Mouse (Mus musculus): ENCODE results near the gene Hscb. TPM values are rescaled to one million over a fixed set of nuclear protein-coding genes. Genes with fewer than 3 reads are reported as not detected.
"Not testable (repeated sequence)": the region's sequence is repeated elsewhere in the genome, so short reads cannot be mapped to it uniquely, and the experiment has no call there.

Gene Hscb
- polyA plus RNA-seq (2012; ENCODE audit: insufficient read depth, insufficient read length, low replicate concordance, missing spikeins), result not detected in 2 replicates

DNA sequence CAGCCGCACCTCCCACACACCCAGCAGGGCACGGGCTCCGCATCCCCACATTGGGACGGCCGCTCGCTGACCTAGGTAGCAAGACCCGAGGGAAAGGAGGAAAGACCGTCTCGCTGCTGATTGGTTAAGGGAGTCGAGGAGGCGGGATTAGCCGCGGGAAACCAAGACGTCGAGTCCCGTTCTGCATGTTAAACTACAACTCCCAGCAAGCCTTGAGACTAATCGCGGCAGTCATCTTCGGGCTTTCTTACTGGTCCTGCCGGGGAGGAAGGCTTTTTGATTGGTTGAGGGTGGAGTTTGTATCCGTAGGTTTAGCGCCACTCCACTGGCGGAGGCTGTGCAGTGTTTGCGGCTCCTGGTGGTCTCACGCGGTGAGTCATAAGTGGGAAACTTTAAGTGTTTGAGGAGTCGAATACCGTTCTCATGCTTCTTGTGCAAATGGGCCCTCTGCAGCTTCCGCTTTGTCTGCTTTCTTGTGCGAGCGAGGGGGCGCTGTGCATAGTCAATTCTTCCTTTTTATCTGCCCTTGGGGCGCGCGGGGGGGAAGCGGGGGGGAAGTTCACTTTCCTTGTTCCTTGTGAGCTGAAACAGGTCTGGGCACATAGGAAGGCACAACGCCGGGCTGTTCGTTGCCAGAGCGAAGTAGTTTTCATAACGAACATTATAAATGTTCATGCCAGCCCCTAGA lies at the start of gene Hscb, which contains the start of gene Chek2:
TSS of gene Hscb (minus strand) at position 100 of the 688 bp plus-strand sequence.
TSS of gene Chek2 (plus strand) at position 302 of the 688 bp plus-strand sequence.
- WGBS, result under 1% methylated on average over 41 of the region's 41 CpGs
- H3K4me3 ChIP-seq (ENCODE audit: insufficient read depth, low read depth, low read length), result peak within 1 kb of the TSS; percentile 93
- peaks cover 2% of the 10 kb centered on the region; the same call in 1 of the 2 replicates for H3K4me1 ChIP-seq (ENCODE audit: control insufficient read depth, insufficient read depth, low read length)
- peak within 1 kb of the TSS; percentile 77 for H3K27ac ChIP-seq (ENCODE audit: insufficient read depth, low read depth, low read length)
- TF ChIP-seq POLR2A (IDR thresholded peaks at IDR 0.05; ENCODE audit: insufficient read depth, low read depth, low read length) (peak; percentile 56; the same call in 1 of the 2 replicates), CTCF (IDR thresholded peaks at IDR 0.05; ENCODE audit: insufficient read depth, low read depth, low read length) (peak; percentile 55; the same call in 1 of the 2 replicates)

DNA sequence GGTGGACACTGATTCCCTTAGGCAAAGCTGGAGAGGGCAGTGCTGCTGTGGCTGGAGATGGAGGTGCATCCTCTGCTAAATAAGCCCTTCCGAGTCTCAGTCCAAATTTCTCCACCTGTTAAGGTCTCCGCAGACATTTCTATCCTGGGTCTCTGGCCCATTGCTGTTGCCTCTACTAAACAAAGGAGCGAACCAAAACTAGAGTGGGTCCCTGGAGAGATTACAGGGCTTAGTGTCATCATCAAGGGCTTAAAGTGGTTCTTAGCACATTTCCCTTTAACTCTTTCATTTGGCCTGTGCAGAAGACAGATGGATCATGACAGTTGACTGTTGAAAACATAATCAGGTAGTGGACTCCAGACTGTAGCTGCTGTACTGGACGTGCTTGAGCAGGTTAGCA lies 49.0 kb upstream of the Hscb start:
- Histone ChIP-seq H3K4me3 (ENCODE audit: insufficient read depth, low read depth, low read length) (no peak overlapping the region), H3K4me1 (ENCODE audit: control insufficient read depth, insufficient read depth, low read length) (no peaks in the 10 kb centered on the region), H3K27ac (ENCODE audit: insufficient read depth, low read depth, low read length) (no peak overlapping the region)
- TF ChIP-seq POLR2A (IDR thresholded peaks at IDR 0.05; ENCODE audit: insufficient read depth, low read depth, low read length) (no peak), CTCF (IDR thresholded peaks at IDR 0.05; ENCODE audit: insufficient read depth, low read depth, low read length) (no peak)
- WGBS, result 98% methylated on average over 4 of the region's 4 CpGs

DNA sequence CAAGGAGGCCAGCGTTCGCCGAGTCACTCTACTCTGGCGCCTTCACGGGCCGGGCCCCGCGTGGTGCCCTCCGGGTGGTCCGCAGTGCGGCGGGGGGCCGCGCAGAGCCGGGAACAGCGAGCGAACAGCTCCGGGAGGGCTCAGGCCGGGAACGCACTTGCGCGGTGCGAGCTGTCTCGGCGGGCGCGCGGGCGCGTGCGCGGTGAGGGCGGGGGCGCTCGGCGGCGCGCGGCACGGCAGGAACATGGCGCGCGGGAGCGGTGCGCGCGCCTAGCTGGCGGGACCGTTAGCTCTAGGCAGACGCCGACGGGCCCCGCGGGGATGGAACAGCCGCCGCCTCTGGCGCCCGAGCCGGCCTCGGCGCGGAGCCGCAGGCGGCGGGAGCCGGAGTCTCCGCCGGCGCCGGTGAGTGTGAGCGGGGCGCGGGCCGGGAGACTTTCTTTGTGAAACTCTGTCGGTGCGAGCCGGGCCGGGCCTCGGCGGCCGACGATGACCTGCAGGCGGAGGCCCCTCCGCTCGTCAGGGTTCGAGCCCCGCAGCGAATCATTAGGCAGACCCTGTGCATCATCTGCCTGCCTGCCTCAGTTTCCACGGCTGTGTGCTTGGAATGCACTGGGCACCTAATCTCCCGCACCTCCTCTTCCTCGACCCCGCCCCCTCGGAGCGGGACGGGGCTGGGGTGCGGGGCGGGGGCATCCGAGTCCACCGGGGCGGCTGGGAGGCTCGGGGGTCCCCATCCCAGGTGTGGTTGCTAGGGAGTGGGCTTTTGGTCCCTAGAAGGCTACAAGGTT lies 40.2 kb upstream of the Hscb start, which contains the start of gene Ttc28:
TSS of gene Ttc28 (plus strand) at position 220 of the 791 bp plus-strand sequence.
- under 1% methylated on average over 101 of the region's 101 CpGs for WGBS
- Histone ChIP-seq H3K4me1 (ENCODE audit: control insufficient read depth, insufficient read depth, low read length) (no peaks in the 10 kb centered on the region), H3K4me3 (ENCODE audit: insufficient read depth, low read depth, low read length) (peak within 1 kb of the TSS; percentile 61), H3K27ac (ENCODE audit: insufficient read depth, low read depth, low read length) (no peak within 1 kb of the TSS)
- TF ChIP-seq POLR2A (IDR thresholded peaks at IDR 0.05; ENCODE audit: insufficient read depth, low read depth, low read length), result peak; percentile 77
- TF ChIP-seq CTCF (IDR thresholded peaks at IDR 0.05; ENCODE audit: insufficient read depth, low read depth, low read length), result no peak

DNA sequence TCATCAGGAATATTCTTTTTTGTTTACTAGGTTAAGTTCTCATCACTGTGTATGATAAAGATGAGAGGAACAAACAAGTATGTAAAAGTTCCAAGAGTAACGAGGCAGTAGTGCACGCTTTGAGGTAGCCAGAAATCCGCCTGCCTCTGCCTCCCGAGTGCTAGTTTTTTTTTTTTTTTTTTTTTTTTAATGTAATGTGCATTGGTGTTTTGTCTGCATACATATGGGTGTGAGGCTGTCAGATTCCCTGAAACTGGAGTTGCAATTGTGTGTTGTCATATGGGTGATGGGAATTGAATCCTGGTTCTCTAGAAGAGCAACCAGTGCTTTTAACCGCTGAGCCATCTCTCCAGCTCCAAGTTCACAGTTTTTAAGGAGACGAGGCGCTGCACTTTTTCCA lies 39.5 kb upstream of the Hscb start:
- no peak overlapping the region for H3K27ac ChIP-seq (ENCODE audit: insufficient read depth, low read depth, low read length)
- WGBS, result 54% methylated on average over 7 of the region's 7 CpGs
- peak overlapping the region; percentile 61 for H3K4me3 ChIP-seq (ENCODE audit: insufficient read depth, low read depth, low read length)
- no peaks in the 10 kb centered on the region for H3K4me1 ChIP-seq (ENCODE audit: control insufficient read depth, insufficient read depth, low read length)
- TF ChIP-seq POLR2A (IDR thresholded peaks at IDR 0.05; ENCODE audit: insufficient read depth, low read depth, low read length) (no peak), CTCF (IDR thresholded peaks at IDR 0.05; ENCODE audit: insufficient read depth, low read depth, low read length) (no peak)

DNA sequence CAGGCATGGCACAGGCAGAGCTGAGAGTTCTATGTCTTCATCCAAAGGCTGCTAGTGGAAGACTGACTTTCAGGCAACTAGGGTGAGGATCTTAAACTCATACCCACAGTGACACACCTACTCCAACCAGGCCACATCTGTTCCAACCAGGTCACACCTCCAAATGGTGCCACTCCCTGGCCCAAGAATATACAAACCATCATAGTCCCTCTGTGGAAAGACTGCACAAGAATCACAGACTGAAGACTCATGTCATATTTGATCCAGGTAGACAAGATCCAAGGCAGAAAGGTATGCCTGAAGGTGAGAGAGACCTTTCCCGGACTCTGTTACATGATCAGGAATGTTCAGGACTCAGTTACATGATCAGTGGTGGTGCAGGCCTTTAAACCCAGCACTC lies 38.9 kb upstream of the Hscb start:
- H3K4me3 ChIP-seq (ENCODE audit: insufficient read depth, low read depth, low read length); H3K4me1 ChIP-seq (ENCODE audit: control insufficient read depth, insufficient read depth, low read length); H3K27ac ChIP-seq (ENCODE audit: insufficient read depth, low read depth, low read length): not testable (repeated sequence)
- 97% methylated on average over 1 of the region's 1 CpGs for whole genome bisulfite sequencing

DNA sequence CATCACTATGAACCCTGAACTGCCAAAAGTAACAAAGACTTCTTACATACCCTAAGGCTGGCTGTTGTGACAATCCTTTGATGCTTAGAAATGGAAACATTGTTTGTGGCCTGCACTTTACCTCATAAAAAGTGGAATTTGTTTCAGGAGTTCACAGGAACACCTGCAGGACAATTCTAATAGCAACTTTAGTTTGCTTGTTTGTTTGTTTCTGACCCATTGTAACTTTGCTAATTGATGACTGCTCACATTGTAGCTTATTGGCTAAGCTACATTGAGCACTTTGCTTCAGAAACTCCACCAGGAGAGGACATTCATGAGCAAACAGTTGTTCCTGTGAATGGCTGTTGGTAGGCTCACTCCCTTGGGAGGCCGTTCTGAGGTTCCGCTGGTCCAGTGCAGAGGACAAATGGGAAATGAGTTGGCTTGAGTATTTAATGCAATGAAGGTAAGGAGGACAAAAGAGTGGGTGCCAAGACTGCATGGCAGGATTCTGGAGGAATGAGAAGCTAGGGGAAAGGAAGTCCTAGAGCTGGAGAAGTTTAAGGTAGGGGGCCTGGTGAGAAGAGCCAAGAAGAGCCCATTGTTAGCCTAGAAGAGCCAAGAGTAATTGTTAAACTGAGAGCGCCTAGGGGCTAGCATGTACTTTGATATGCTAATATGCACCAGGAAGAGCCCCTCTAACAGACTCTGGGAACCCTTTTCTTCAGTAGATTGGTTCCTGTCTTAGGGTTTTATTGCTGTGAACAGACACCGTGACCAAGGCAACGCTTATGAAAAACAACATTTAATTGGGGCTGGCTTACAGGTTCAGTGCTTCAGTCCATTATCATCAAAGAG lies 38.3 kb upstream of the Hscb start:
- Histone ChIP-seq H3K27ac (ENCODE audit: insufficient read depth, low read depth, low read length) (no peak overlapping the region), H3K4me1 (ENCODE audit: control insufficient read depth, insufficient read depth, low read length) (no peaks in the 10 kb centered on the region), H3K4me3 (ENCODE audit: insufficient read depth, low read depth, low read length) (no peak overlapping the region)
- no peak for TF ChIP-seq POLR2A (IDR thresholded peaks at IDR 0.05; ENCODE audit: insufficient read depth, low read depth, low read length)
- TF ChIP-seq CTCF (IDR thresholded peaks at IDR 0.05; ENCODE audit: insufficient read depth, low read depth, low read length), result no peak
- 66% methylated on average over 5 of the region's 5 CpGs for WGBS

DNA sequence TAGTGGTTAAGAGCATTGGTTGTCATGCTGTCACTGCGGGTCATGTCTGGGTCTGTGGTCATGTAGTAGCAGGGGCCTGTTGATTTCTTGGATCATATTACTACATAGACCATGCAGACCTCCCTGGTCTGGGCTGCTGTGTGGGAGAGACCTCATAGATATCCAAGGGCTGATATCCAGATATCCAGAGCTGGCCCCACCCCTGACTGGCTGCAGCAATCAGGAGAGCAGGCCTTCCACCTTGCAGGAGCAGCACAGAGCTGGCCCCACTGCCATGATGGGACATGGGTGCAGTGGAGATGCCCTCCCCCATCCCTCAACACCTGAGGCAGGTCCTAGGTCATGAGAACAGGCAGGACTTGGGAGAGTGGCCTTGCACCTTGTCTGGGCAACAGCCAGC lies 35.7 kb upstream of the Hscb start:
- TF ChIP-seq CTCF (IDR thresholded peaks at IDR 0.05; ENCODE audit: insufficient read depth, low read depth, low read length), result no peak
- no peak for TF ChIP-seq POLR2A (IDR thresholded peaks at IDR 0.05; ENCODE audit: insufficient read depth, low read depth, low read length)
- WGBS, result 91% methylated on average over 1 of the region's 1 CpGs
- Histone ChIP-seq H3K27ac (ENCODE audit: insufficient read depth, low read depth, low read length) (no peak overlapping the region), H3K4me3 (ENCODE audit: insufficient read depth, low read depth, low read length) (no peak overlapping the region), H3K4me1 (ENCODE audit: control insufficient read depth, insufficient read depth, low read length) (no peaks in the 10 kb centered on the region)

DNA sequence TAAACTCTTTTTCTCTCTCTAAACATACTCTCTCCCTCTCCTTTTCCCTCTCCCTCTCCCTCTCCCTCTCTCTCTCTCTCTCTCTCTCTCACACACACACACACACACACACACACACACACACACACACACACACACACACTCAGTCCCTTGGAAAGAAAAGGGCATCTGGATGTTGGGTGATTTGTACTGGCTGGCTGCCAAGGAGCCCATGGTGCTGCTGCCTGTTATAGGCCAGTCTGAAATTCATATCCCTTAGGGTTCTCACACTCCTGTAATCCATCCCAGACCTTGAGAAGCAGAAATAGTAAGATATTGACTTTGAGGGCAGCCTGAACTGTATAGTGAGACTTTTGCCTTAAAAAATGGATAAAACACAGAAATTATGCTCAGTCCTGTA lies 35.1 kb upstream of the Hscb start:
- Histone ChIP-seq H3K27ac (ENCODE audit: insufficient read depth, low read depth, low read length) (no peak overlapping the region), H3K4me1 (ENCODE audit: control insufficient read depth, insufficient read depth, low read length) (no peaks in the 10 kb centered on the region), H3K4me3 (ENCODE audit: insufficient read depth, low read depth, low read length) (no peak overlapping the region)
- TF ChIP-seq CTCF (IDR thresholded peaks at IDR 0.05; ENCODE audit: insufficient read depth, low read depth, low read length), result no peak
- TF ChIP-seq POLR2A (IDR thresholded peaks at IDR 0.05; ENCODE audit: insufficient read depth, low read depth, low read length), result no peak

Data from olfactory bulb, adult 2 months (tissue).